Mouse (Mus musculus): ENCODE measurements around the gene Nav2.

DNA sequence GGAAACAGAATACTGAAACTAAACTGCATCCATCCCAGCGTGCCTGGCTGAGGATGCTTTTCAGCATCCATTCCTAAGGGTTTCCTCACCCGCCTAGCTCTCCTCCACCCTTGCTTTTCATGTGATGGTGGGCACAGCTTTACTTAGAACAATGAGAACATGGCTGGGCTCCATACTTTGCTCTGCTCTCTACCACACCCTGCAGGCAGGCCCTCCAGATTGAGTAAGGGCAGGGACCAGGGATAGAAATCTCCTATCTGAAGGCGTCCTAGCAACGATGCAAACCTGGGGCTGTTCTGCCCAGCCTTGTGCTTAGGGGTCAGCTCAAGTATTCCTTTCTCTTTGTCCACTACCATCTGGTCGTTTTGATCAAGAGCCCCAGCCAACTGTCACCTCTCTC is 183.4 kb downstream of the Nav2 start:
- TF ChIP-seq CTCF (conservative IDR thresholded peaks at IDR 0.05; ENCODE audit: low read length) (no peak), NANOG (IDR thresholded peaks at IDR 0.05; ENCODE audit: borderline replicate concordance, low read length) (no peak), POU5F1 (IDR thresholded peaks at IDR 0.05; ENCODE audit: borderline replicate concordance, low read length) (no peak)

Data from E14TG2a.4 (cell line).